Mouse (Mus musculus) C2C12 (cell line): ENCODE measurements around the gene Auh.

ENCODE experiments used
- CTCF ChIP-seq: IDR thresholded peaks from one replicate; pipeline ENCODE4 v1.5.1; 2011; ENCODE audit not compliant: control insufficient read depth, insufficient read depth, insufficient read length
- MAX ChIP-seq: IDR thresholded peaks from one replicate; pipeline ENCODE4 v1.6.1; 2011; ENCODE audit warnings: mild to moderate bottlenecking, control low read depth

GRCm38 (mm10) chr13:52899664-52900063, 29.8 kb downstream of the Auh start:
- no peak for TF ChIP-seq CTCF
- no peak for TF ChIP-seq MAX
